Mouse (Mus musculus): ENCODE data around the gene Coro1c.

DNA sequence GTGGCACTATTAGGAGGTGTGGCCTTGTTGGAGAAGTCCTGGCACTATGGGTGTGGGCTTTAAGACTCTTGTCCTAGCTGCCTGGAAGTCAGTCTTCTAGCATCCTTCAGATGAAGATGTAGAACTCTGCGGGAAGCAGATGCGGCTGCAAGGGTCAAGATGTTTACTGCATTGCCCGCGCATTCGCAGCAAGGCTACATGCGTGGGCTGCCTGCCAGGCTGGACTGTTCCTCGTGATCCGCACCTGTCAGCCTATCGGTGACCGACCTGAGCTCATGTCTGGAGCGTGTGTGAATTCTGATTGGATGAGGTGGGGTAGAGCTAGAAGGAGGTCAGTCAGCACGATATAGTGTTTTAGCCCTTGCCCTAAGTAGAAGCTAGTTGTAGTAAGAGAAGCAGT lies 44.6 kb downstream of the Coro1c start:
- TF ChIP-seq CTCF (IDR thresholded peaks at IDR 0.05; ENCODE audit: borderline replicate concordance, extremely low read depth, insufficient read depth, insufficient read length) (no peak), POLR2A (IDR thresholded peaks at IDR 0.05; ENCODE audit: borderline replicate concordance, extremely low read depth, insufficient read depth, insufficient read length, poor library complexity, severe bottlenecking) (no peak)
